Mouse (Mus musculus) midbrain, embryonic 16.5 days (tissue): Measurements from ENCODE around the gene Mmp2. TPM values are rescaled to one million over a fixed set of nuclear protein-coding genes. Genes with fewer than 3 reads are reported as not detected.

ENCODE experiments used
- ATAC-seq: fragments of 200-750 bp; cut with Nextera tagmentation; 2 replicates; pipeline ENCODE4 v1.8.0; 2017; ENCODE audit warnings: moderate TSS enrichment
- H3K27ac ChIP-seq: fragments of 300-500 bp; sonication (generic); 2 replicates; pipeline ENCODE4 v1.5.1; 2014; ENCODE audit warnings: mild to moderate bottlenecking, low read length, mixed read lengths
- H3K27me3 ChIP-seq: fragments of 300-500 bp; sonication (generic); 2 replicates; pipeline ENCODE4 v1.6.1; 2014; ENCODE audit warnings: low read depth, low read length, mixed read lengths; ENCODE audit not compliant: control insufficient read depth, insufficient read depth
- H3K36me3 ChIP-seq: fragments of 300-500 bp; sonication (generic); 2 replicates; pipeline ENCODE4 v1.6.1; 2014; ENCODE audit warnings: mild to moderate bottlenecking, low read length, moderate library complexity, mixed read lengths; ENCODE audit not compliant: control insufficient read depth, insufficient read depth
- H3K4me1 ChIP-seq: fragments of 300-500 bp; sonication (generic); 2 replicates; pipeline ENCODE4 v1.6.1; 2014; ENCODE audit warnings: mild to moderate bottlenecking, low read length, mixed read lengths; ENCODE audit not compliant: control insufficient read depth, insufficient read depth
- H3K4me2 ChIP-seq: fragments of 300-500 bp; sonication (generic); 2 replicates; pipeline ENCODE4 v1.6.1; 2014; ENCODE audit warnings: mild to moderate bottlenecking, low read length, mixed read lengths
- H3K4me3 ChIP-seq: fragments of 300-500 bp; sonication (generic); 2 replicates; pipeline ENCODE4 v1.5.1; 2014; ENCODE audit warnings: low read depth, mild to moderate bottlenecking, low read length, moderate library complexity, mixed read lengths
- H3K9ac ChIP-seq: fragments of 300-500 bp; sonication (generic); 2 replicates; pipeline ENCODE4 v1.6.1; 2014; ENCODE audit warnings: low read depth, low read length, mixed read lengths
- H3K9me3 ChIP-seq: fragments of 300-500 bp; sonication (generic); replicated peaks from 2 replicates; pipeline ENCODE4 v1.6.1; 2014; ENCODE audit warnings: mild to moderate bottlenecking, low read length, mixed read lengths; ENCODE audit not compliant: control insufficient read depth, poor library complexity, severe bottlenecking
- WGBS: fragments of 180-500 bp; shearing (Covaris S2); extraction: QIAGEN DNeasy Blood & Tissue Kit; methylation state at CpG from one replicate; pipeline ENCODE4 v1.1.7; 2014; 5-methylcytosine and 5-hydroxymethylcytosine counted together
- polyA plus RNA-seq: library from polyadenylated mRNA; unstranded; fragments of >200 nt; fragmentation: Nextera tagmentation; extraction: Ambion mirVana; gene quantifications from 2 replicates; pipeline ENCODE4 v1.2.1, GENCODE M21; 2015

The Mmp2 gene
- polyA plus RNA-seq, 1 experiment from 2014 or later = 17.8 TPM

DNA sequence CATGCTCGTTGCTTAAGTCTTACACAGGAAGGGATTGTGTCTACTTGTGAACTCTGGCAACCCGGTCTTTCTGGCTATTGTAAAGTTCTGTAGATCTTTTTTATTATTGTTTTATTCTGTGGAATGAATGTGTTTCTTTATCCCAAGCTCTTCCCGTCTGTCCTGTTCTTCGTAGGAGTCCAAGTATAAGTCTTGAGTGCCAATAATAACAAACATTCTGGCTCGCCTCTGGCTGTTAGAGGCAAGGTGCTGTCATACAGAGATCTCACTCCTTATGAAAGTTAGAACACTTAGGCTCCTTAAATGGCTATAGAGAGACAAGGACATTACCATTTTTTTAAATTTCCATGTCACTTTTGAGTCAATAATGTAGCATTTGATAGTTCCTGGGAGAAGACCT is 69.5 kb downstream of the Mmp2 start:
- Histone ChIP-seq H3K36me3 (no peaks in the 10 kb centered on the region), H3K9me3 (no peaks in the 10 kb centered on the region), H3K9ac (no peak overlapping the region), H3K4me1 (no peaks in the 10 kb centered on the region), H3K4me3 (no peak overlapping the region), H3K27ac (no peak overlapping the region), H3K27me3 (no peaks in the 10 kb centered on the region), H3K4me2 (no peak overlapping the region)
- WGBS = 84% methylated on average over 5 of the region's 5 CpGs
- no peak for ATAC-seq

DNA sequence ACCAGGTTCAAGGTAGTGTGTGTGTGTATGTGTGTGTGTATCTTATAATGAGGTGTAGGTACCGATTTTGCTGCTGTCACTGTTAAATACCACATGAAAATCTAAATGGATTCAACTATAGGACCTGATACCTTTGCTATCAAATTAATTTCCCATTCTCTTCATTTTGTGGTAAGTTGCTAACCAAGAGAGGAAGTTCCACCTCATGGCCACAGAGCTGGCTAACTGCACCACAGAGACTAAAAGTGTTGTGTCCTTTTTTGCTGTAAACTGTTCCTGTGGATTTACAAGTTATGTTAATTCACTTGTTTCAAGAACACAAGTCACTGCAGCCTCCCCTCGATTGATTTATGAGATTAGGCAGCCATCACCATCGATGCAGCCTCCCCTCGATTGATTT is 70.7 kb downstream of the Mmp2 start:
- 81% methylated on average over 4 of the region's 4 CpGs for WGBS
- Histone ChIP-seq H3K4me3 (no peak overlapping the region), H3K4me1 (no peaks in the 10 kb centered on the region), H3K9me3 (no peaks in the 10 kb centered on the region), H3K36me3 (0 out of 2 replicates have a peak, but pooled peaks cover 3% of the 10 kb centered on the region), H3K27ac (no peak overlapping the region), H3K9ac (no peak overlapping the region), H3K27me3 (no peaks in the 10 kb centered on the region), H3K4me2 (no peak overlapping the region)
- ATAC-seq = no peak

DNA sequence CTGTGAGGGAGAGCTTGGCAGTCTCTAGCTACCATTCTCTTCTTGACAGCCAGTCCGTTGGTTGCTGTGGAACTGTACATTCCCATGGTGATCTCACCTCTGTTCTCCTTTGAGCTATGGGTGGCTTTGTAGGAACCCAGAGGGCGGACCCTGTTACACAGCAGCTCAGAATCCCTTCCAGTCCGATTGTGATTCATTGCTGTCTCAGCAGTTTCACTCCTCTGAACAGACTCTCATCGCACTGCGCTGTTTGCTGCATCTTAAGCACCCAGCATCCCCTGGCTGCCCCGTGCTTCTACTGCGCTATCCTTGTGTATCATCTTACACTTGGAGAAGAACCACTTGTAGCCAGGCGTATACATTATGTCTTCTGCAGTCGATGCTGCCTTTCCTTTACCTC is 72.5 kb downstream of the Mmp2 start:
- Histone ChIP-seq H3K4me1 (no peaks in the 10 kb centered on the region), H3K36me3 (0 out of 2 replicates have a peak, but pooled peaks cover 3% of the 10 kb centered on the region), H3K4me3 (no peak overlapping the region), H3K4me2 (no peak overlapping the region), H3K27ac (no peak overlapping the region), H3K9ac (no peak overlapping the region), H3K9me3 (no peaks in the 10 kb centered on the region), H3K27me3 (no peaks in the 10 kb centered on the region)
- WGBS = 81% methylated on average over 9 of the region's 9 CpGs
- no peak for ATAC-seq

DNA sequence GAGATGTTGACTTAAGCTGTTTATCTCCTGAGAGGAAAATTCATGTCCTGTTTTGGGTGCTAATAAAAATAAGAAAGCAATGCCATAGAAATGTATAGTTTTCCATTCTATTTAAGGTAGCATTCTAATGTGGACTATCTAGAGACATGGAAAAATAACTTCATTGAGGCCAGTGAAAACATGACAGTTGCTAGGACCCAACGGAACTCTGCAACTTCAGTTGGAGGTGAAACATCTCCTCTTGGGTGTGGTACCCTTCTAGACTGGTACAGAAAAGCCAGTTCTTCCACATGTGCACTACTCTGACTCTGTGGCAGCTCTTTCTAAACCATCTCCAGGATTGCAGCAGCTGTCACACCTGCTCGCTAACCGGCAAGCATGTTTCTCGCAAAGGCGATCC is 74.0 kb downstream of the Mmp2 start, which contains the start of gene Capns2:
Gene Capns2 (plus strand): TSS at position 301 of the 400 bp plus-strand sequence.
- H3K27me3 ChIP-seq = no peaks in the 10 kb centered on the region
- no peak within 1 kb of the TSS for H3K27ac ChIP-seq
- H3K4me1 ChIP-seq = no peaks in the 10 kb centered on the region
- no peak within 1 kb of the TSS for H3K4me3 ChIP-seq
- no peaks in the 10 kb centered on the region for H3K9me3 ChIP-seq
- no peak for ATAC-seq
- WGBS = 98% methylated on average over 5 of the region's 5 CpGs
- H3K4me2 ChIP-seq = no peak within 1 kb of the TSS
- H3K9ac ChIP-seq = no peak within 1 kb of the TSS
- H3K36me3 ChIP-seq = 0 out of 2 replicates have a peak, but pooled peaks cover 3% of the 10 kb centered on the region

DNA sequence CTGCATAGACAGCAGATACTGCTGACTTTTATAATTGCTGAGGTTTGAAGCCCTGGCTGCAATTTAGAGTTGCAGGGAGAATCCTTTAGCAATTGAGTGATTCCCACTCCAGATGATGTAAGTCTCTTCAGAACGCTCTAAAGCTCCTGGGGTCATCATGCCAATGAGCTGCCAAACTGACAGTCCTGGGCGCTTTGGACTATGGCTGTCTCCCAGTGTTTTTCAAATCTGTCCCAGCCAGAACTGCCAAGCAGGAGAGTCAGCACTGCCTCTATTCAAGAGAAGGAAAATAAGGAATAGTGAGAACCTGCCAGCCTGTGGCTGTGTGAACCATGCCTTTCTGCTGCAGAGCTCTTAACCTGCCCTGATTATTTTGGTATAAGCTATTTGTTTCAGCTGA is 75.9 kb downstream of the Mmp2 start:
- no peak for ATAC-seq
- Histone ChIP-seq H3K36me3 (0 out of 2 replicates have a peak, but pooled peaks cover 3% of the 10 kb centered on the region), H3K27me3 (no peaks in the 10 kb centered on the region), H3K4me3 (no peak overlapping the region), H3K4me1 (no peaks in the 10 kb centered on the region), H3K9me3 (no peaks in the 10 kb centered on the region), H3K27ac (no peak overlapping the region), H3K4me2 (no peak overlapping the region), H3K9ac (no peak overlapping the region)
- 73% methylated on average over 2 of the region's 2 CpGs for WGBS

Other genes starting within 250 kb of the Mmp2 start
- 6.0 and 7.6 TPM in 2 replicates for gene Irx6, start 153.0 kb upstream of the Mmp2 start, polyA plus RNA-seq
- 8.5 and 10.4 TPM in 2 replicates for gene Lpcat2, start 28.0 kb downstream of the Mmp2 start, polyA plus RNA-seq
- 0.19 TPM in 1 of 2 replicates, not detected in the other for gene Capns2, start 74.1 kb downstream of the Mmp2 start, polyA plus RNA-seq
- 0.47 and 0.90 TPM in 2 replicates for gene Slc6a2, start 132.8 kb downstream of the Mmp2 start, polyA plus RNA-seq
- not detected in 2 replicates for gene Ces1a, start 220.9 kb downstream of the Mmp2 start, polyA plus RNA-seq